In genomic region chr11:120823956-120824786, GRCm38 (mm10) we compare ENCODE assay signal across 7 mouse cellular contexts. TPM values are rescaled to one million over a fixed set of nuclear protein-coding genes. Genes with fewer than 3 reads are reported as not detected.
A peak's percentile ranks its signal among the peaks of the same experiment; 100 is the strongest.
DNase-seq lines count a peak whose midpoint lies in the region; ATAC-seq lines count a peak whose summit lies in the region.

Fasn (minus strand) TSS chr11:120824547.

- H3K4me2 ChIP-seq in midbrain, embryonic 13.5 days (replicated peaks), result peak within 1 kb of the TSS; percentile 99

- under 1% methylated on average over 107 of the region's 109 CpGs for WGBS in embryonic facial prominence, embryonic 10.5 days
- under 1% methylated on average over 109 of the region's 109 CpGs for WGBS in limb, embryonic 10.5 days
- under 1% methylated on average over 94 of the region's 109 CpGs for WGBS in midbrain, embryonic 13.5 days

- H3K4me1 ChIP-seq in embryonic facial prominence, embryonic 10.5 days, result peaks cover 69% of the 10 kb centered on the region
- H3K4me1 ChIP-seq in limb, embryonic 10.5 days, result peaks cover 48% of the 10 kb centered on the region
- peaks cover 47% of the 10 kb centered on the region for H3K4me1 ChIP-seq in midbrain, embryonic 13.5 days (replicated peaks)

- ATAC-seq in granulocyte monocyte progenitor cell, adult 5-6 weeks (replicated peaks; ENCODE audit: poor library complexity, severe bottlenecking), result peak; percentile 67
- ATAC-seq in midbrain, embryonic 13.5 days, result peak; percentile 91

- peak within 1 kb of the TSS; percentile 99 for H3K27ac ChIP-seq in embryonic facial prominence, embryonic 10.5 days (replicated peaks)
- H3K27ac ChIP-seq in limb, embryonic 10.5 days, result peak within 1 kb of the TSS; percentile 98
- peak within 1 kb of the TSS; percentile 100 for H3K27ac ChIP-seq in midbrain, embryonic 13.5 days

- H3K27me3 ChIP-seq in embryonic facial prominence, embryonic 10.5 days (replicated peaks; ENCODE audit: low read depth, poor library complexity, severe bottlenecking), result no peaks in the 10 kb centered on the region
- no peaks in the 10 kb centered on the region for H3K27me3 ChIP-seq in limb, embryonic 10.5 days (ENCODE audit: low read depth, poor library complexity, severe bottlenecking)
- H3K27me3 ChIP-seq in midbrain, embryonic 13.5 days, result no peaks in the 10 kb centered on the region

- peak within 1 kb of the TSS; percentile 91 for H3K4me3 ChIP-seq in embryonic facial prominence, embryonic 10.5 days
- peak within 1 kb of the TSS; percentile 91 for H3K4me3 ChIP-seq in limb, embryonic 10.5 days
- peak within 1 kb of the TSS; percentile 90 for H3K4me3 ChIP-seq in midbrain, embryonic 13.5 days (replicated peaks)

- H3K36me3 ChIP-seq in embryonic facial prominence, embryonic 10.5 days (replicated peaks), result peaks cover 45% of the 10 kb centered on the region
- peaks cover 44% of the 10 kb centered on the region for H3K36me3 ChIP-seq in limb, embryonic 10.5 days
- H3K36me3 ChIP-seq in midbrain, embryonic 13.5 days, result peaks cover 32% of the 10 kb centered on the region

- DNase-seq in adrenal gland, postnatal 10 days, result peak; percentile 97
- DNase-seq in embryonic facial prominence, embryonic 10.5 days (ENCODE audit: low spot score), result peak; percentile 99
- peak; percentile 95 for DNase-seq in kidney, adult 11 months
- DNase-seq in limb, embryonic 10.5 days (ENCODE audit: low spot score), result peak; percentile 98
- peak; percentile 86 for DNase-seq in spleen, adult 12 weeks (ENCODE audit: low spot score)

- no peaks in the 10 kb centered on the region for H3K9me3 ChIP-seq in embryonic facial prominence, embryonic 10.5 days
- H3K9me3 ChIP-seq in limb, embryonic 10.5 days (replicated peaks), result no peaks in the 10 kb centered on the region
- no peaks in the 10 kb centered on the region for H3K9me3 ChIP-seq in midbrain, embryonic 13.5 days

- H3K9ac ChIP-seq in midbrain, embryonic 13.5 days (replicated peaks), result peak within 1 kb of the TSS; percentile 94

RNA-seq across cellular contexts. Expression of gene Fasn, which starts in this region (rescaled TPM):
- total RNA-seq in adrenal gland, postnatal 10 days (2021), result 100 to 1,000 TPM in 1 of 2 experiments, 10 to 100 TPM in 1; 93.1 to 104 TPM
- polyA plus RNA-seq in embryonic facial prominence, embryonic 10.5 days (2016; fragmentation: Nextera tagmentation; extraction: Ambion mirVana), result 121 and 132 TPM in 2 replicates
- 79.3 and 146 TPM in 2 replicates for total RNA-seq in granulocyte monocyte progenitor cell, adult 5-6 weeks (2014; fragmentation: Nextera tagmentation)
- total RNA-seq in granulocyte monocyte progenitor cell, adult 5-6 weeks (2017), result 45.2 and 59.7 TPM in 2 replicates
- polyA plus RNA-seq in limb, embryonic 10.5 days (2016; fragmentation: Nextera tagmentation; extraction: Ambion mirVana), result 125 and 139 TPM in 2 replicates
- polyA plus RNA-seq in midbrain, embryonic 13.5 days (2015; fragmentation: Nextera tagmentation; extraction: Ambion mirVana), result 83.6 and 89.2 TPM in 2 replicates

Comparison
In these comparisons a context has a peak if more than half of its experiments do, and no peak if none do; other contexts are left out.
1. Peak in every context shown above with its lines: DNase-seq, ATAC-seq, H3K4me3 ChIP-seq and H3K27ac ChIP-seq.